Mouse (Mus musculus) ZHBTc4 (cell line): Measurements from ENCODE around the gene Brd2.
A peak's percentile ranks its signal among the peaks of the same experiment; 100 is the strongest.

Experiments
- DNase-seq: peaks from one replicate; pipeline ENCODE4 v3.0.0-alpha.2; 2011; ENCODE audit warnings: low read depth, low spot score

Gene Brd2

DNA sequence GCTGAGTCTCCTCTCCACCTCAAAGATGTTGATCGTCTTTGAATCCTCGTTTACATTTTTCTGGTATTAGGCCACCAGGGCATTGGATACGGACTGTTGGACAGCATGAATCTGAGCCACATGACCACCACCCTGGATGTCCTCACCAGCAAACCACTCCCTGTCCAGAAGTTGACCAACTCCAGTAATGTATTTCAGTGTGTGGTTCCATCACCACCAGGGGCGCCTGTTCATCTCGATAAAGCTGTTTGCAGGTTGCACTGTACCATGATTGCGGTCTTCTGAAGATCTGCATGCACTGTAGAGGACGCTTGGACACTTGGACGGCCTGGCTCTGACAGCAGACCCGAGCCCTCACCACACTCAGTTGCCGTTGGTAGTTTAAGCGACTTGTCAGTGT is 10.9 kb upstream of the Brd2 start:
- DNase-seq, result peak; percentile 43

DNA sequence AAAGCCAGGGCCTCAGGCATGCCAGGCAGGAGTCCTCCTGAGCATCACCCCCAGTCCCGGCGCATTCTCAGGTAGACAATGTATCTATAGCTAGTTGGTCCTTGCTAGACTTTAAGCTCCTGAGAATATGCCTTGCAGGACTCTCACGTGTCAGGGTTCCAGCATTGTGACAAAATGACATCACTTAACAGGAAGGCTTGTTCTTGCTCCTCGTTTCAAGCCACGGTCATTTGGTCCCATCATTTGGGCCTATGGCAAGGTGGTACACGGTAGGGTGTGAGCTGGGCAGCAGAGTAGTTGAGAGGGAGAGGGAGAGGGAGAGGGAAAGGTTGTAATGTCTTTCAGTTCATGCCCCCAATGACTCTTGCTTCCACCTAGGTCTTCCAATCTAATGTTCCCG is 9.5 kb upstream of the Brd2 start:
- DNase-seq, result no peak

DNA sequence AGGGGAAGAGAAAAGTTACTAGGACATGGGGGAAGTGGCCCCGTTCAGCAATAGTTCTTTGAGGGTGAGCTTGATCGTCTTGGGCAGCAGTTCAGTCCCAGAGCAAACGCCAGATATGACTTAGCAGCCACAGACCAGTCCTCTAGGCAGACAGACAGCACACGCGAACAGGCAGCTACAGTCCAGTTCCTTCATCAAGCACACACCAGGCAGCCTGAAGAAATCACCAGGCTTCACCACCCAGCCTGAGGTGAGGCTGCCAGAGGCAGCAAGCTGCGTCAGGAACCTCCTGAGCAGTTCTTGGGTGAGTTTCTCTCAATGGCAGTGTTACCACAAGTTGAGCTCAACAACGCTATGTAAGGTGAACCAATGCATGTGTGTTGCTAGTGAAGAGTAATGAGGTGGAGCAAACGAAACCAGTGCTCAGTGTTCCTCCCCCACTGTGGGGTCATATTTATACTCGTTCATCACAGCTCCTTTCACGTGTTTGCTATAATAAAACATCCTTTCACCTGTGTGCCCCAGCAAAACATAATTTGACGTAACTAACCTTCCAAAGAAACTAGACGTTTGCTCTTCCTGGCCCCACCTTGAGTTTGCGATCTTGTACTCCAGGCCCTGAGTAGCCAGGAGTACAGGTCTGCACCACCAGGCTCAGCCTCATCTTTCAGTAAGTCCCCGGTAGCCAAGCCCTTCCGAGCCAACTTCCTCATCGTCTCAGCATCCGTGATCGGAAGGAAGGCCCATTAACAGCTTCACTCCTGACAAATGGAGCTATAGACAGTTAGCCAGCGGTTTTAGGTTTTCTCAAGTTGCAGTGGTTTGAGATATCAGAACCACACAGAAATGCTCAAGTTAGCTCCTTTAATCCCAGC is 7.9 kb upstream of the Brd2 start:
- no peak for DNase-seq

DNA sequence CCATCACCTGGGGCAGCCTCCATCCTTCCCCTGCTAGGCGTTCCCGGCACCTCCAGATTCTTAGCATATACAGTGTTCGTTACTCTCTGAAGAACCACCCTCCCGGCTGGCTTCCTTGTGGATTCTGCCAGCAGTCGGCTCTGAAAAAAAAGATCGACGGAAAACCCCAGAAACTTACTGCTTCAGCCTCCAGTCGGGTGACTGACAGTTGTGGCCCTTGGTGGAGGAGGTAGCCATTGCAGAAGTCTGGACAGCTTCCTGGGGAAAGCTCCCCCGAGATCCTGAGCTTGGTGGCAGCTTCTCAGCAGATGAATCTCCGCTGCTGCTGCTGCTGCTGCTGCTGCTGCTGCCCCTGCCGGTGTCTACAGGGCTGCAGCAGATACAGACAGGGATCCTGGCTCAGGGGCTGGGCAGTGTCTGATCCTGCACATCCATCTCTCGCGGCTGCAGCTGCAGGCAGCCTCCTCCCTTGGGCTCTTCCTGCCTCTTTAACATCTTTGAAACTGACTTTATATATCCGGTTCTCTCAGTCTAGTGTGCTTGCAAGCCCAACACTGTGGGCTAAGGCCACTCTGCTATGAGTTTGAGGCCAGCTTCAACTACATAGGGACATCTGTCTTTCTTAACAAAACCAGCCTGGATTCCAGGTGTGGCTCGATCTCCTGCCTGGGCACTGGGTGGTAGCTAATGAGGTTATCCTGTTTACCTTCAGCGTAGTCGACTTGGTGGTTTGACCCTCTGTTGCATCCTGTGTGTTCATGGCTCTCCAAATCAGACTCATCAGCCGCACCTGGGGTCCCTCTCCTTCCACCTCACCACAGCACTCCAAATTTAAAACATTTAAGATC is 6.7 kb upstream of the Brd2 start:
- no peak for DNase-seq

DNA sequence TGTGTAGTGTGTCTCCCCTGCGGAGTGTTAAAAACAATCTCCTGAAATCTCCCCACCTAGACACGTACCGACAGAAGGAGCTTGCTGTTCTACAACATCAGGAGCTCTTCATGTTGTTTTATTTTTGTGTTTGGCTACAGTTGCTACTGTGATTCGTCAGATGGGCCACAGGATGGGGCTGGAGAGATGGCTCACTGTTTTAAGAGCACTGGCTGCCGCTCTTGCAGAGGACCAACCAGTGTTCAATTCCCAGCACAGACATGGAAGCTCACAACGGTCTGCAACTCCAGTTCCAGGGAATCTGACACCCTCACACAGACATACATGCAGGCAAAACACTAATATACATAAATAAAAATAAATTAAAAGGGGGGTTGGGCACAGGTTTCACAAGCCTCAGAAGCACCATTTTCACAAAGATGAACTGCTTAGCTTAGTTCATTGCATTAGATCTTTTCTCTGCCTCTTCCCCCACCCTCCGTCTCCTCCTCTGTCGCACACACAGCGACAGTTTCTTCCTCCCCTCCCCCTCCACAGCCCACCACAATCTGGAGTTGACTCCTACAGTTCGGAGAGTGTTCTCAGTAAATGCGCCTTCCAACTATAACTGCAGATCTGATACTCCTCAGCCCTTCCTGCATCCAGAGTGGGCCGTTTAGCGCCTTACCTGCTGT is 6.0 kb upstream of the Brd2 start:
- DNase-seq, result no peak

DNA sequence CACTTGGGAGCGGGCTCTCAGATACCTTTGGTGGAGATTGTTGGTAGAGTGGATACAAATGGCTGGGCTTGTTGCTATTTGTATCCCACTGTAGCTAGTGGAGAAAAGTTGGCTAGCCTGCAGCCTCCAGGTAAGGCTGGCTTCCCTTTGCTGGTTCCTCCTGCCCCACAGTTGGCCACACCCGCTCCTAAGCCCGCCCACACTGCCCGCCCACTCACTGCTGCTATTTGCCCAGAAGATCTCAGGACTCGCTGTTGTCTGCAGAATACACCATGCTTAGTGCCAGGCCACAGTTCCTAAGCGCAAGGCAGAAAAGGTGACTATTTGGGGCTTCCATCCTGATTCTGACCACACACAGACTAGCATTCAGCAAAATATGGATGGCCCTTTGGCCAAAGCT is 5.0 kb upstream of the Brd2 start:
- peak; percentile 69 for DNase-seq

DNA sequence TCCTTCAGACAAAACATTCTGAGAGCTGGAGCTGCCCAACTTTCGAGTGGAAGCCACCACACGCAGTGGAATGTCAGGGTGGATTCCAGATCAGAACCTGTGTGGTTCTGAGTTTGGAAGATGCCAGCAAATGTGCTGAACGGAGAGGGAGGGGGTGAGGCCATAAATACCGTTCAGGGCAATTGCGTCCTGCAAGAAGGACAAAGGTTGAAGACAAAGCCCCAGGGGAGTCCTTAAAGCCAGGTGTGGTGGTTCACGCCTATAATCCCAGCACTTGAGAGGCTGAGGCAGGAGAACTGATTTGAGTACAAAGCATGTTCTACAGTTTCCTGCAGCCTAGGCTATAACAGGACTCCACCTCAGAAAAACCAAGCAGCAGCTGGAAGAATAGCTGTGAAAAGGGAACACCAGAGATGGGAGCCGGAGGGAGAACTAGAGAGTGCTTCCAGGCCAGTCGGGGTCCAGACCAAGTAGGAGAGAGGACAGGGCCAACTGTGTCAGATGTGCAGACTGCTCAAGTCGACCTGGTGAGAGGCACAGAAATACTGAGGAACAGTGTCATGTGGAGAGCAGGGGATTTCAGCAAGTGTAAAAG is 4.5 kb upstream of the Brd2 start:
- DNase-seq, result peak; percentile 64

DNA sequence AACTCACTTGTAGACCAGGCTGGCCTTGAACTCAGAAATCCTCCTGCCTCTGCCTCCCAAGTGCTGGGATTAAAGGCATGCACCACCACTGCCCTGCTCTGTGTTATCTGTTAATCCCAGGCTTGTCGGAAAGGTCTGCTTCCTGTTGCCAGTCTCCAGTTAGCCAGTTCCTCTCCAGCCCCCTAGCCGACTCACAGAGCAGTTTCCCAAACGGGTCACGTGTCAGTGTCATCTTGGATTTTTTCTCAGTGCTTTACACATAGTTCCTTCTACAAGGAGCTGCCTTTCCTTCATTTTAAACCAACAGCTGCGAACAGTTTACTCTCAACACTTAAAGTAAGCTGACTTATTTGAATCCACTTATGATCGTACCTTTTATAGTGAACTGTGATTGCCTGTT is 2.2 kb upstream of the Brd2 start:
- no peak for DNase-seq

DNA sequence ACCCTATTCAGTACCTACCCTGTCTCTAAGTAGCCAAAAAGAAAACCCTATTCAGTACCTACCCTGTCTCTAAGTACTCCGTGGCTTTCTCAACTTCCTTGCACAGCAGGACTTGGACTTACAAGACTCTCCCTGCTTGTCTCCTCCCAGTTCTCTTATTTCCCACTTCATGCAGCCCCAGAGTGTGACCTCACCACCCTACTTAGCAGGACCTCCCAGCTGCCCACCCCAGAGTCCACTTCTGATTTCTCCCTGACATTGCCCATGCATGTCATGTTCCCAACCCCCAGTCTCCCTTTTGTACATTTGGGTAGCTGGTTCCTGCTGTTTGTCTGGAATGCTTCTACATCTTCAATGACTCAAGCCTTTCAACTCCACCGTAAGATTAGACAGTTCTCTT is 1.1 kb upstream of the Brd2 start:
- peak; percentile 52 for DNase-seq

DNA sequence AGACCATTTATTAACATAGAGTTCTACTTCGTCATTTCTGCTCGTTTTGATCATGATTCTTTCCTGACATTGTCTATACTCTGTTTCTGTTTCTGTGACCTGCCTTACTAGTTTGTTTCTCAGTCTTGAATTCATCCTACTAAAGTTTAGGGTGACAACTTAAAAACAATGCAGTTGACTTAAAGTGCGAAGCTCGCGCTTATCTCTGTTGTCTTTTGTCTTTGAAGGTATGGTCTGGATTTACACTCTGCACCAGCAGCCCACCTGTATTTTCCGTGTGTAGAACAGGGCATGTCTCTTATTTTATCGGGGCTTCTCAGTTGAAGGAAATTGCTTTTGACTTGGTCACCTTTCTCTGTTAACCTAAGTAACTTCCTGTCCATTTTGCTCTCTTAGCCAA is 677 bp upstream of the Brd2 start:
- no peak for DNase-seq

DNA sequence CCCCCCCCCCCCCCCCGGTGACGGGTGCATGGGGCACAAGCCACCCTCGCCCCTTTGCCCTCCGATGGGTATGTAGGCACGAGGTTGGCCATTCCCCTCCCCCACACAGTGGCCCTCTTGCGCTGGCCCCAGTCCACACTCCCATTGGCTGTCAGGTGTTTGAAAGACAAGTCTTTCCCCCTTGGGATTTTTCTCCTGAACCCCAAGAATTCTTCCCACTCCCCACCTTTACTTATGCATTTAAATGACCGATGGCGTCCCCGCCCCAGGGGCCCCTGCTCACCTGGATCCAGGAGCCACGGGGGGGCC is 601 bp downstream of the Brd2 start:
- peak; percentile 75 for DNase-seq

DNA sequence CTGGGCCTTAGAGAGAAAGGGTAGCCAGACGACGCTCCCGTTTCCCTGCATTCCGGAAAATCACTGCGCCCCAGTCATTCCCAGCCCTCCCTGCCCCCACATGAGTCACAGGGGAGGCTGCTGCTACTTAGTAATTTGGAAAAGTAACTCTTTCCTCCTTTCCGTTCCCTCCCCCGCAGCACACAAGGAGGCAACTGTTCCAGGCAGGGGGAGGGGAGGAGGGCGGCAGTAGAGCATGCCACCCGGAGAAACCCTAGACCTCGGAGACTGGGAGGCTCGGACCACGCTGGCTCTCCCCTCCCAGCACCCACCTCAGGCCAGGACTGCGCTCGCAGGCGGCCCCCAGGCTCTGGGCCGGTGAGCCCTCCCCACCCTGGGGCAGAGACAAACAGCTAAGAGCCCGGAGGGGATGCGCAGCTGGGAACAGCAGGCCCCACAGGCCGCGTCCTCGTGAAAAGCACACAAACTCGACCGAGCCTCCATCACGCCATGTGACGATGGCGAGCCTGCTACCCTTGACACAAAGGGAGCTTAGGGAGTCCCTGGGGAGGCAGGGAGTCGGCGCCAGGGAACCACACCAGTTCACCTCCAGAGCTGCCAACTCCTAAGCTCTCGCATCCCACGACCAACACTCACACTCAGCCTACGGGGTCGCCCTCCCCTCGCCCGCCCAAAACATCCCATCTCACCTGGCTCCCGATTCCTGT is 1.1 kb downstream of the Brd2 start:
- peak; percentile 90 for DNase-seq

DNA sequence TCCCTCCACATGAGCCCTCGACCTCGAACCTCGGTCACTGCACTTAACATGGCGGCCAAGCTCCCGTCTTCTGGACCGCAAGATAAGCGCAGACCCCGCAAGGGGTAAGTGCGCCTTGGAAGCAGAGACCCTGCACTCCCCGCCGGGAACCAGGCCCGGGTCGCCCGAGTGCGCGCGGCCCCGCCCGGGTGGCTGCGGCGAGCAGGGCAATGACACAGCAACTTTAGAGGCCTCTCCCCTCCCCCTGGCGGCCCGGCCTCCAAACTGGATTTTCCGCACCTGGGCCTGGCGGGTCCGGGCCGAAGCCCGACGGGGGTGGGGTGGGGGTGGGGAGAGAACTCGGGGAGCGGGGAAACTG is 1.6 kb downstream of the Brd2 start:
- peak; percentile 93 for DNase-seq

DNA sequence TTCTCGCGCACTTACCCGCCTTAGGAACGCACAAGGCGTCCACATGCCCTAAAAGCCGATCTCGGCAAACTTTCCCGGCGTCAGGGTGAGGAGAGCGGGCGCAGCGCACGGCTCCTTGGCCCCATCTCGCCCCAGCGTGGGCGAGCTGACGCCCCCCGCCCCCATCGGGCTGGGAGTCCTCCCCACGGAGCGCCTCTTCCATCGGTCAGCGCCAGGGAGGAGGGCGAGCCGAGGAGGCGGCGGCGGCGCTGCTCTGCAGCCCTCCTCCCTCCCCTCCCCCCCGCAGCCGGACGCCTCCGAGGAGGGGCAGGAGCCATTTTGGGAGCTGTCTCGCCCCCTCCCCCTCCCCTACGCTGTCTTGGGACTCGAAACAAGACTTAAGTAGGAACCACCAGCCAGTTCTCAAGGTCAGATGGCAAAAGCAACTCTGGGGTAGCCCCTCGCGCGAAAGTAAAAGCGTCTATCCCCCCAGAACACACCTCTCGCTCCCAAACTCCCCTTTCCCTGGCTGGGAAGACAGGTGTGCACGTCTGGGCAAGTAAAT is 2.2 kb downstream of the Brd2 start:
- DNase-seq, result peak; percentile 95

DNA sequence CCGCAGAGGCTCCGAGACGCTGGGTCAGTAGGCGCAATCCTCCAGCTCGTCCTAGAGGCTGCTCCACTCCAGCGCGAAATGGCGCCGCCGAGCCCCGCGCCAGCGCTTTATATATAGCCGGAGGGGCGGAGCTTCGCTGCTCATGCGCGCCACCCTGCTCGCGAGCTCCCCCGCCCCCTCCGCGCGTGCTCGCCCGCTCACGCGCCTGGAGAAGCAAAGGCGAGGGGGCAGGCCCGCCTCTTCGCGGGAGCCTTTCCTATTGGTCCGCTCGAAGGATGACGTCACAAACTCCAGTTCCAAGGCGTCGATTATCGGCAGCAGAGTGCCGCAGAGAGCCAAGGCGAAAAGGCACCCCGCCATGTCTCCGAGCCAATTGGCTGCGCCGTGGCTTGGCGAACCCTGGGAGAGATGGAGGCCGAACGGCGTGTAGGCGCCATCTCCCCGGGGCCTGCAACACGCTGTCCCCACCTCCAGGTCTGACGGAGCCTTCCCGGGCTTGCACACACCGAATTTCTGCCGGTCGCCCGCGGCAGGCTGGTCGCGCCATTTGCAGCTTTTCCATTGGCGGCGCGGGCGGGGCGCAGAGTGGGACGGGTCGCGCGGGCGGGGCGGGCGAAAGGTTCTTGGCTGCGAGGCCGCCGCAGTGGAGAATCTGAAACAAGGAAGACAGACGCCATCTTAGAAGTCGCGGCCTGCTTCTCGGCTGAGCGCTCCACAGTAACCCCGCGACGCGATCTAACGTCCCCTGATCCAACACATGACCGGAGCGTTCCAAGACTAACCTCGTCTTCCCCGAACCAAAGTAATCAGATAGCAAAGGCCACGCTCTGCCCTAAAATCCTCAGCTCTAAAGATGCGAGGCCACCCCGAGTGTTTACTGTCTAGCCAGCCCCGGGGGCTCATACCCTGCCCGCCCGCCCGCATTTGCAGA is 2.9 kb downstream of the Brd2 start, which contains the start of gene H2-DMa:
Gene H2-DMa (plus strand): TSS at position 293 of the 931 bp plus-strand sequence.
- DNase-seq, result peak; percentile 99

DNA sequence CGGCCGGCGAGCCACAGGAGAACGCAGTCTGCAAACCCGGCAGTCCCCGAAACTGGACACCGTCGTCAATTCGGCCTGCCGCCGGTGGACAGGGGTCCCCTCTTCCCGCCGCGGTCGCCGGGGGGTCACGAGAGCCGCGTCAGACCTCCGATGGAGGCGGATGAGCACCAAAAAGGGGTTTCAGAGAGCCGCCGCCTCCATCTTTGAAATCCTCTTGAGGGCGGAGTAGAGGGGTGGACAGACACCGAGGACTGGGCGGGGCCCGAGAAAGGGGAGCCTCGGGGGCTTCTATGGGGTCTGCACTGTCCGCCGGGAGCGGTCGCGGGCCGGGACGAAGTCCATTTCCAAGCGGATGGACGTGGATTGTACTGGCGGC is 3.6 kb downstream of the Brd2 start:
- no peak for DNase-seq

DNA sequence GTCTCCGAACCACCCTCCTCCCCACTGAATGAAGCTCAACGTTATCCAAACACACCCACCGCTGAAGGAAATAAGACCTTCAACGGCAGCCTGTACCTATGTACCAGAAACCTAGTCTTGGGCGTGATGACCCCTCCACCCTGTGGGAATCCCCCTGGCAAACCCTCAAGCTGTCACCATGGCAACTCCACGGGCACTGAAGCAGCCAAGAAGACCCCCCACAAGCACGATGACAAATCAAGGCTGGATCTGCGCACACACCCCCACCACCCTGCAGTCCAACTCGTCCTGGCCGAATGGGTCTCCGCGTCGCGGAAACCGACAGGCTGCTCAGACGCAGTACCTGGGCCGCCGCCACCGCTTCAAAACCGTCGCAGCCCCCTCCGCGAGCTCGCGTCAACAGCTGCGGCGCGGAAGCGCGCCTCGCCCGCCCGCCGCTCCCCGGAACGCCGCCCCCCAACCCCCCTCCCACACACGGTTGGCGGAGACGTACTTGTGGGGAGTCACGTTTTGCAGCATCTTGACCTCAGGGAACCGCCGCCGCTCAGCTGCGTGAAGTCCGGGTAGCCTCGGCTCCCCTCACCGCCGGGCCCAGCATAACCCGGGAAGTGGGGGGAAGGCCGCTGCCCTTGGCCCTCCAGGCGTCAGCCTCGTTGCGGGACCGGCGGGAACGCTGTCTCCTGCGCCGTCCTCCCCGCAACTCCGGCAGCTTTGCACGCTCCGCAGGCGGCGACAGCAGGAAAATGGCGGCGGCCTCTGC is 4.1 kb downstream of the Brd2 start:
- peak; percentile 70 for DNase-seq

DNA sequence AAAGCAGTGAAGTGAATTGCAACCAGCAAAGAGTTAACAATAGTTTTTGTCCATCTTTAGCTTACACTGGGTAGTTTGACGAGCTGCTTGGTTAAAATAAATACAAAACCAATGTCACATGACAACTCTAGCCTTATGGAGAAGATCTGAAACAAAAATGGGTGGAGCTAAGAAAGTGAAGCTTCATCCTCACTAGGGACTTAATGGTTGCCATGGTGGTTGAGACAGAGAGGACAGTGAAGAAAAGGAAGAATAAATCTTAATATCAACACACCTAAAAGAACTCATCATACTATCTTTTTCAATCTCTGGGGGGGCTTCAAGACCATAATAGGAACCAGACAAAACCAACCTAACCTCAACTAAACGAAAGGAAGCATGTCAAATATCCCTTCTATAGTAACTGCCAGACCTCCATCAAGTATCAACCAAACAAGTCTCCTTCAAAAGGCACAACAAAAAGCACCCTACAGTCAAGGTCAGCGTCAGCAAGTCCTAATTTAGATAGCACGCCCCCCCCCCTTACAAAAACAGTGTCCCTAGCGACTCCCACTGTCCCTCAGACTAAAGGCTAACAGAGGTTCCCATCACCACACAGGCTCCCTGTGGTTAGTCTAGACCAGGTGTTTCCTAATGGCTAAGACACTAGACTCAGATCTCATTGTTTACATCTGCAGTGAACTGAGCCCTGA is 4.9 kb downstream of the Brd2 start:
- peak; percentile 57 for DNase-seq
